Mouse (Mus musculus): Measurements from ENCODE around the gene Erp27. TPM values are rescaled to one million over a fixed set of nuclear protein-coding genes. Genes with fewer than 3 reads are reported as not detected.

Gene Erp27
- polyA plus RNA-seq (2012; ENCODE audit: low replicate concordance) = 0.25 and 0.36 TPM in 2 replicates

GRCm38 (mm10) chr6:136922080-136922479 is at the start of gene Erp27:
TSS of gene Erp27 (minus strand) at chr6:136922180.

GRCm38 (mm10) chr6:136941051-136942021 is 19.4 kb upstream of the Erp27 start, which contains the start of gene Arhgdib:
TSS of gene Arhgdib (minus strand) at chr6:136941899.

DNA sequence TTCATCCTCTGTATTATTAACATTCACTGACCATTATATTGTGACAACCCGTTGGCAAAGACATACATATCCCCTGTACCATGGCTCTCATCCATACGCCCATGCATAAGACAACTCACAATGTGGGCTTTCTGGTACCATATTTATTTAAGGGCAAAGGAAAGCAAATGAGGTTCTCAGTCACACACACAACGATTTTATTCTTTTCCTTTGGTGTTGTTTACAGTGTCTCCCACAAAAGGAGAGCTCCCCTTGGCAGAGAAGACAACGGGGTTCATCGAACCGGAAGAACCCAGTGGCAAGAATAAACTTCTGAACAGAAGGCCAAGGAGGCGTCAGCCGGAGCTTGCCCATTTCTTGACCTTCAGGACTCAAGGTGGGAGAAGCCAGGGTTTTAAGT is 1.6 kb upstream of the Erp27 start, which contains the start of gene Pde6h:
TSS of gene Pde6h (plus strand) at position 301 of the 400 bp plus-strand sequence.

GRCm38 (mm10) chr6:136875670-136876069 is 46.3 kb downstream of the Erp27 start, which contains the start of gene Mgp:
TSS of gene Mgp (minus strand) at chr6:136875823.

Other genes with a start within 250 kb of the Erp27 start
- not detected in 2 replicates for gene Gucy2c, start 140.4 kb downstream of the Erp27 start, polyA plus RNA-seq (2012; ENCODE audit: low replicate concordance)
- gene Hist4h4, start 117.8 kb downstream of the Erp27 start, polyA plus RNA-seq (2012; ENCODE audit: low replicate concordance) = 3.8 and 4.1 TPM in 2 replicates
- 283 and 566 TPM in 2 replicates for gene H2afj, start 113.9 kb downstream of the Erp27 start, polyA plus RNA-seq (2012; ENCODE audit: low replicate concordance)
- 0.12 and 1.1 TPM in 2 replicates for gene BC049715, start 94.6 kb downstream of the Erp27 start, polyA plus RNA-seq (2012; ENCODE audit: low replicate concordance)
- 133 and 189 TPM in 2 replicates for gene Wbp11, start 93.9 kb downstream of the Erp27 start, polyA plus RNA-seq (2012; ENCODE audit: low replicate concordance)
- gene Smco3, start 86.7 kb downstream of the Erp27 start, polyA plus RNA-seq (2012; ENCODE audit: low replicate concordance) = not detected in 2 replicates
- gene Art4, start 64.4 kb downstream of the Erp27 start, polyA plus RNA-seq (2012; ENCODE audit: low replicate concordance) = 0.07 and 1.3 TPM in 2 replicates
- not detected in 2 replicates for gene Mgp, start 46.4 kb downstream of the Erp27 start, polyA plus RNA-seq (2012; ENCODE audit: low replicate concordance)
- gene Pde6h, start 1.7 kb upstream of the Erp27 start, polyA plus RNA-seq (2012; ENCODE audit: low replicate concordance) = not detected in 2 replicates
- 203 and 245 TPM in 2 replicates for gene Arhgdib, start 19.7 kb upstream of the Erp27 start, polyA plus RNA-seq (2012; ENCODE audit: low replicate concordance)
- not detected in 2 replicates for gene Rerg, start 248.3 kb upstream of the Erp27 start, polyA plus RNA-seq (2012; ENCODE audit: low replicate concordance)